Mouse (Mus musculus): Measurements from ENCODE around the gene Sgip1.

Sgip1 gene

DNA sequence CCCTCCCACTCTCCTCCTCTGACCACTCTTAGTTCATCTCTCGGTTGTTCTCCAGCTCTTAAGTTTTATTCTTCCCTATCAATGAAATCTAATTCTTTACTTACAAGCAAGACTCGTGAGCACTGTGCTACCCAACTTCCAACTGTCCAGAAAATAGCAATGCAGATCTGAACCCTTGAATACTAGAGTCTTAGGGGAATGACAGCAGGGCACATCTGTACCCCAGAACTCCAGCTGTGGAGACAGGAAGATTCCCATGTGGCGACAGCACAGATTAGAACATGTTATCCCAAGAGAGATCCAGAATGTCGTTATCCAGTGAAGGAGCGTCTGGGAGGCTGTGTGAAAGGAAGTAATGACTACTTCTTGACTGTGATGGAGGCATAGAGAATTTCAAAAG, 265.2 kb downstream of the Sgip1 start:
- ATAC-seq (ENCODE audit: insufficient number of reproducible peaks, low FRiP score, low TSS enrichment): no peak

DNA sequence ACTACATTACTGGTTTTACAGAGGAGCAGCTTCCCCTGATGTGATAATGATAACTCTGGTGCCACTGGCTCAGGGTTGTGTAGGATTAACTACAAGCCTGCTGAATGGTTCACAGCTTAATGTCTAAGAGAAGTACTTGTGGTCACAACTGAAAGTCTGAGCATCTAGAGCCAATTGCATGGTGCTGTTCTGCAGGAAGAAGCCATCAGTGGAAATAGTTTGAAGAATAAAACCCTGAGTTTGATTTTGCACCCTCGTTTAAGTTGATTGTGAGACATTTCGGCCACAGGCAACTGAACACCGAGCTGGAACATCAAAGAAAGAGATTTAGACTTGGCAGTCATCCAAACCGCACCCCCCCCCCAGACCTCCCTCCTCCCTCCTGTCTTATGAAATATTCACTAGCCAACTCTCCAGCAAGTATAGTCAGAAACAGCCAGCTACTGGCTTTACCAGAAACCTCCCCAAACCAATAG, 265.9 kb downstream of the Sgip1 start:
- ATAC-seq (ENCODE audit: insufficient number of reproducible peaks, low FRiP score, low TSS enrichment): no peak

- ATAC-seq (ENCODE audit: insufficient number of reproducible peaks, low FRiP score, low TSS enrichment): no peak
These were observed 269.6 kb downstream of the Sgip1 start for GRCm38 (mm10) chr4:103010734-103011133.

GRCm38 (mm10) chr4:103011823-103012222, 270.7 kb downstream of the Sgip1 start:
- no peak for ATAC-seq (ENCODE audit: insufficient number of reproducible peaks, low FRiP score, low TSS enrichment)

- ATAC-seq (ENCODE audit: insufficient number of reproducible peaks, low FRiP score, low TSS enrichment): no peak
These were observed 272.4 kb downstream of the Sgip1 start for GRCm38 (mm10) chr4:103013490-103013889.

Measured in cerebellum, adult (tissue).